Mouse (Mus musculus) kidney, adult 8-10 months (tissue): ENCODE measurements around the gene Myh9.

Experiments used
- DNase-seq, 2 experiments: peaks; one replicate each; pipeline ENCODE4 v3.0.0; 2022

The Myh9 gene

GRCm38 (mm10) chr15:77782449-77783014, 59.4 kb downstream of the Myh9 start:
- peak in 1 of 2 experiments; percentile 58 for DNase-seq

GRCm38 (mm10) chr15:77775186-77775963, 66.6 kb downstream of the Myh9 start:
- DNase-seq = peak in 1 of 2 experiments; percentile 82

- no peak for DNase-seq
Measured at GRCm38 (mm10) chr15:77774303-77774702, 67.7 kb downstream of the Myh9 start.

- DNase-seq = no peak
Measured at GRCm38 (mm10) chr15:77773099-77773915, 68.7 kb downstream of the Myh9 start.

GRCm38 (mm10) chr15:77770942-77771341, 71.0 kb downstream of the Myh9 start:
- no peak for DNase-seq

GRCm38 (mm10) chr15:77770341-77770740, 71.6 kb downstream of the Myh9 start:
- DNase-seq = no peak

- DNase-seq = no peak
Measured at GRCm38 (mm10) chr15:77766981-77767380, 75.0 kb downstream of the Myh9 start.

GRCm38 (mm10) chr15:77765484-77766093, 76.4 kb downstream of the Myh9 start:
- DNase-seq = no peak

- DNase-seq = peak; percentile 45 to 51
Measured at GRCm38 (mm10) chr15:77764391-77765006, 77.5 kb downstream of the Myh9 start.

GRCm38 (mm10) chr15:77763702-77764101, 78.3 kb downstream of the Myh9 start:
- no peak for DNase-seq

- no peak for DNase-seq
Measured at GRCm38 (mm10) chr15:77763050-77763449, 78.9 kb downstream of the Myh9 start.

- DNase-seq = peak in 1 of 2 experiments; percentile 32
Measured at GRCm38 (mm10) chr15:77761561-77762380, 80.2 kb downstream of the Myh9 start.

GRCm38 (mm10) chr15:77761083-77761482, 80.9 kb downstream of the Myh9 start:
- no peak for DNase-seq

- DNase-seq = no peak
Measured at GRCm38 (mm10) chr15:77760037-77760436, 81.9 kb downstream of the Myh9 start.

GRCm38 (mm10) chr15:77757586-77758226, 84.3 kb downstream of the Myh9 start:
- no peak for DNase-seq

- peak in 1 of 2 experiments; percentile 56 for DNase-seq
Measured at GRCm38 (mm10) chr15:77756848-77757247, 85.1 kb downstream of the Myh9 start, which contains the start of gene Apol8. TSS of gene Apol8 (minus strand) at chr15:77757003.

GRCm38 (mm10) chr15:77756081-77756480, 85.9 kb downstream of the Myh9 start:
- DNase-seq = no peak

- DNase-seq = no peak
Measured at GRCm38 (mm10) chr15:77755132-77755531, 86.8 kb downstream of the Myh9 start.

- DNase-seq = no peak
Measured at GRCm38 (mm10) chr15:77752443-77752842, 89.5 kb downstream of the Myh9 start.

GRCm38 (mm10) chr15:77750461-77750860, 91.5 kb downstream of the Myh9 start:
- peak in 1 of 2 experiments; percentile 52 for DNase-seq

- DNase-seq = no peak
Measured at GRCm38 (mm10) chr15:77749717-77750116, 92.3 kb downstream of the Myh9 start.
